Mouse (Mus musculus): ENCODE data around the gene Atoh8. TPM values are rescaled to one million over a fixed set of nuclear protein-coding genes. Genes with fewer than 3 reads are reported as not detected.

Atoh8 gene
- polyA plus RNA-seq, 1 experiment from 2014 or later, result 11.2 TPM

GRCm38 (mm10) chr6:72197515-72197914 is 37.9 kb downstream of the Atoh8 start:
- Histone ChIP-seq H3K4me1 (peaks cover 30% of the 10 kb centered on the region), H3K27me3 (ENCODE audit: low read depth, poor library complexity, severe bottlenecking) (peaks cover 12% of the 10 kb centered on the region; the same call in 1 of the 2 replicates), H3K9me3 (replicated peaks) (peaks cover 6% of the 10 kb centered on the region; the same call in 1 of the 2 replicates), H3K36me3 (no peaks in the 10 kb centered on the region), H3K4me3 (no peak overlapping the region), H3K27ac (replicated peaks) (no peak overlapping the region)
- DNase-seq (ENCODE audit: low spot score), result no peak

- Histone ChIP-seq H3K4me1 (peaks cover 24% of the 10 kb centered on the region), H3K27me3 (ENCODE audit: low read depth, poor library complexity, severe bottlenecking) (peaks cover 14% of the 10 kb centered on the region), H3K9me3 (replicated peaks) (peaks cover 6% of the 10 kb centered on the region; the same call in 1 of the 2 replicates), H3K4me3 (no peak overlapping the region), H3K36me3 (no peaks in the 10 kb centered on the region), H3K27ac (replicated peaks) (no peak overlapping the region)
- DNase-seq (ENCODE audit: low spot score), result no peak
- WGBS, result 89% methylated on average over 3 of the region's 3 CpGs
These were observed 38.7 kb downstream of the Atoh8 start for GRCm38 (mm10) chr6:72196660-72197059.

DNA sequence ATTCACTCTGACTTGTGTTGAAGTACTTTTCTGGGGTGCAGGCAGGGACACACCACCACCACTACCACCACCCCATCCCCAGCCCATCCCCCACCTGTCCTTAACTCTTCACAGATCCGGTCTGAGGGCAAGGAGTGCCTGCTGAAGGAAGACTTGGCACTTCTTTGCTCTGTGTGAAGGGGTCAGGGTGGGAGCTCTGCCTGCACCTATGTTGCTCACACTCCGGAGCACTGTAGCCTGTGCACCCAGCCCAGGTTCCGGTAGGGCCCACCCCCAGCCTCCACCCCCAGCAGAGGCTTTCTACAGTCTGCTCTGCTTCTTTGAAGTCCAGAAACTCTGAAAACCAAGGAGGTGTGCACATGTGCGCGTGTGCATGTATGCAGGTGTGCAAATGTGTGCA is 44.8 kb downstream of the Atoh8 start:
- H3K36me3 ChIP-seq, result no peaks in the 10 kb centered on the region
- peaks cover 56% of the 10 kb centered on the region for H3K27me3 ChIP-seq (ENCODE audit: low read depth, poor library complexity, severe bottlenecking)
- WGBS, result 59% methylated on average over 5 of the region's 5 CpGs
- peaks cover 3% of the 10 kb centered on the region; the same call in 1 of the 2 replicates for H3K9me3 ChIP-seq (replicated peaks)
- H3K27ac ChIP-seq (replicated peaks), result no peak overlapping the region
- H3K4me3 ChIP-seq, result no peak overlapping the region
- H3K4me1 ChIP-seq, result peaks cover 24% of the 10 kb centered on the region
- DNase-seq (ENCODE audit: low spot score), result no peak

DNA sequence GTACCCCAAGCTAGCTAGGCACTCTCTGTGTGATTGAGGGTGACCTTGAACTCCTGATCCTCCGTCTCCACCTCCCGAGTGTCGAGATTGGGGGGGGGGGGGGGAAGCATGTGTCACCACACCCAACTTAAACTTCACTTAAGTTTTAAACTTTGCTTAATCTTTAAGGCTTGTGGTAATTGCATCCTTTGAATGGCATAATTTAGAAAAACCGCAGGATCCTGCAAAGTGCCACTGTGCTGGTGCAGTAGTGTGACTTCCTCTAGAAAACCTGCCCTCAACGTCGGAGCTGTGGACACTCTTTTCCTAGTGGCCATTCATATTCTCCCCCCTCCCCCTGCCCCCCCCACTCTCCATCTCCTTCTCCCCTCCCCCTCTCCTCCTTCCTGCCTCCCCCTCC is 45.3 kb downstream of the Atoh8 start:
- Histone ChIP-seq H3K9me3 (replicated peaks) (no peaks in the 10 kb centered on the region), H3K27me3 (ENCODE audit: low read depth, poor library complexity, severe bottlenecking) (peaks cover 56% of the 10 kb centered on the region), H3K27ac (replicated peaks) (no peak overlapping the region), H3K4me1 (peaks cover 24% of the 10 kb centered on the region), H3K4me3 (no peak overlapping the region), H3K36me3 (no peaks in the 10 kb centered on the region)
- 50% methylated on average over 6 of the region's 6 CpGs for WGBS
- no peak for DNase-seq (ENCODE audit: low spot score)

DNA sequence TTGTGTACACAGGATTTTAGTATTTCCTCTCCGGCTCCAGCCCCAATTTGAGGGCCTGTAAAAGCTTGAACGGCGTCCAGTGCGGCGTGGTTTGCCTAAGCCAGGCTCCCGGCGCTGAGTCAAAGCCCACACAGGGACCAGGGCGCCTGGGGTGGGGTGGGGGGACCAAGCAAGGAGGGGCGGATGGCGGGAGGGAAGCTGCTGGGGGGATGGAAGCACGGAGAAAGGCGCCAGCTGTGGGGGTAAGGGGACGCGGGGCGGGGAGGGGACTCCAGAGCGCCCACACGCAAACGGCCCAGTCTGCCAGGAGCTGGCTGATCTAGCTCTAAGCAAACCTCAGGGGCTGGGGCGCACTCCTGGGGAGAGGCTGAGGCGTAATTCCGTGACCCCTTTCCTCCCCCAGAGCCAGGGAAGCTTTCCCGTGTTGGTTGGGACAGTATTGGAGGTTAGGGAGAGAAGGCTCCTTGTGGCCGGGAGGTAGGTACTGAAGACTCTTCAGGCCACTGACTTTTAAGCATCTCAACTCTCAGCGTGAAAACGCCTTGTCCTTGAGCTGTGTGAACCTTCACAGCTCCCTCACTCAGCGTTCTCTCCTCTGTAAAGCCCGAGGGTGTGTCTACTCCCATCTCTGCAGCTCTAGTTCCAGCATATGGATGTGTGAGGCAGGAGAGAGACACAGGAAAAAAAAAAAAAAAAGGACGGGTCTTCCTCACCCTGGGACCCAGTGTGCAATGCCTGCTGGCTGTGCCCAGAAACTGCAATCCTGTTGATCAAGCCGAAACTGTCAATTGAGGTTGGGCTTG is 46.1 kb downstream of the Atoh8 start:
- Histone ChIP-seq H3K36me3 (no peaks in the 10 kb centered on the region), H3K4me3 (peak overlapping the region; percentile 51), H3K9me3 (replicated peaks) (no peaks in the 10 kb centered on the region), H3K4me1 (peaks cover 24% of the 10 kb centered on the region), H3K27me3 (ENCODE audit: low read depth, poor library complexity, severe bottlenecking) (peaks cover 56% of the 10 kb centered on the region), H3K27ac (replicated peaks) (peak overlapping the region; percentile 83)
- WGBS, result 2% methylated on average over 29 of the region's 29 CpGs
- peak; percentile 55 for DNase-seq (ENCODE audit: low spot score)

- peaks cover 56% of the 10 kb centered on the region for H3K27me3 ChIP-seq (ENCODE audit: low read depth, poor library complexity, severe bottlenecking)
- H3K4me1 ChIP-seq, result peaks cover 24% of the 10 kb centered on the region
- 77% methylated on average over 6 of the region's 6 CpGs for WGBS
- H3K36me3 ChIP-seq, result no peaks in the 10 kb centered on the region
- no peak overlapping the region for H3K4me3 ChIP-seq
- no peak overlapping the region for H3K27ac ChIP-seq (replicated peaks)
- H3K9me3 ChIP-seq (replicated peaks), result no peaks in the 10 kb centered on the region
- DNase-seq (ENCODE audit: low spot score), result no peak
These were observed 48.6 kb downstream of the Atoh8 start for GRCm38 (mm10) chr6:72186809-72187208.

DNA sequence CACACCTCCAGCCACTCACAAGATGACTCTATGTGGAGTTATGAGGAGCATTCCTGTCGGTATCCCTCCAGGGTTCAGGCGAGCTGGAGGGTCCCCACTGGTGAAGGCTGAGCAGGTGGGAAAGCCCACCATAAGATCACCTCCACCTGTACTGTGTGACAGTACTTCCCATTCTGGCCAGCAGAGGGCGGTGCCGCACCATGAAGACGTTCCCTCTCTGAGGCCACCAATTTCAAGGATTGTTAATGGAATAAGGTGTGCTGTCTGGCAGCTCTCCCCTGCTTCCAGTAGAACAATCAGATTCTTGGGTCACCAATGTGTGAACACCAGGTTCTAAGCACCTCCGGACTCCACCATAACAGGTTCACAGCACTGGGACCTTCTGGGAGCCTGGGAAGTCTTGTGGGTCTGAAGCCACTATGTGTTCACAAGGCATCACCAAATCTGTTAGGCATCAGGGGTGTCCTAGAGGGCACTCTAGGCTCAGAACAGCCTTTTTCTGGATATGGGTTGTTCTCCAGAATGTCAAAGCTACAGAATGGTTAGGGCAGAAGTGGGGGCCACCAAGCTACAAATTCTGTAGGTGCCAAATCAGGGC is 49.4 kb downstream of the Atoh8 start:
- no peak overlapping the region for H3K4me3 ChIP-seq
- peak; percentile 79 for DNase-seq (ENCODE audit: low spot score)
- no peaks in the 10 kb centered on the region for H3K9me3 ChIP-seq (replicated peaks)
- 5% methylated on average over 6 of the region's 6 CpGs for WGBS
- peaks cover 24% of the 10 kb centered on the region for H3K4me1 ChIP-seq
- H3K27ac ChIP-seq (replicated peaks), result no peak overlapping the region
- H3K27me3 ChIP-seq (ENCODE audit: low read depth, poor library complexity, severe bottlenecking), result peaks cover 48% of the 10 kb centered on the region
- H3K36me3 ChIP-seq, result no peaks in the 10 kb centered on the region

GRCm38 (mm10) chr6:72184576-72184975 is 50.8 kb downstream of the Atoh8 start:
- no peak overlapping the region for H3K27ac ChIP-seq (replicated peaks)
- no peak overlapping the region for H3K4me3 ChIP-seq
- H3K9me3 ChIP-seq (replicated peaks), result no peaks in the 10 kb centered on the region
- peaks cover 33% of the 10 kb centered on the region for H3K27me3 ChIP-seq (ENCODE audit: low read depth, poor library complexity, severe bottlenecking)
- H3K36me3 ChIP-seq, result no peaks in the 10 kb centered on the region
- H3K4me1 ChIP-seq, result peaks cover 14% of the 10 kb centered on the region
- WGBS, result 91% methylated on average over 5 of the region's 5 CpGs
- no peak for DNase-seq (ENCODE audit: low spot score)

DNA sequence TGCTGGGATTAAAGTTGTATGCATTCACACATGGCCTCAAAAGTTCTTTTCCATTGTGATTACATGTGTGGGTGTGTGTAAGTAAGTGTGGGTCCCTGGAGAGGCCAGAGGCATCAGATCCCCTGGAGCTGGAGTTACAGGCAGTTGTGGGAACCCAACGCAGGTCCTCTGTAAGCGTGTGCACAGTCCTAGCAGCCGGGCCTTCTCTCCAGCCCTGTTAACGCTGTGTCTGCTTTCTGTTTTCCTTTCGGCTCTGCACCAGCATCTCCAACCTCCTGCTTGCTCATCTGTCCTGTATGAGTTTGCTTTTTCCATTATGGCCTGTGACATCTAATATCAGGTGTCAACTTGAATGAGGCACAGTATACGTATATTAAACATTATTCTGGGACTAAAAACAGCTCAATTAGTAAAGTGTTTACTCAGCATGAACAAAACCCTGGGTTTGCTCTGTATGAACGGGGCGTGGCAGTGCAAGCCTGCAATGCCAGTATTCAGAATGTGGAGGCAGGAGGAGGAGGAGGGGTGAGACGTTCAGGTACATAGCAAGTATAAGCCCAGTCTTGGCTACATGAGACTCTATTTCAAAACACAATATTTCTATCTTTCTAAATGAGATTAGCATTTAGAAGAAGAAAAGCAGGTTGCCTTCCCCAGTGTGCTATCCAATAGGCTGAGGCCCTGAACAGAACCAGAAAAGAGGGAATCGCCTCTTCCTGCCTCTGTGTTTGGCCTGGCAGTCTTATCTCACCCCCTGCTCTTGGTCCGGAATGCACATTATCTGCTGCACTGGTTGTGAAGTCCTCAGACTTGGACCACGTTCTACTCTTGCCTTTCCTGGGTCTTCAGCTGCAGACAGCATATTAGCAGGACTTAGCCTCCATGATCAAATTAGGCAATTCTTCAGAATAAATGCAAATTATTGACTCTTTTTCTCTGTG is 55.5 kb downstream of the Atoh8 start:
- Histone ChIP-seq H3K4me1 (peaks cover 10% of the 10 kb centered on the region), H3K27ac (replicated peaks) (no peak overlapping the region)
- WGBS, result 85% methylated on average over 12 of the region's 12 CpGs

DNA sequence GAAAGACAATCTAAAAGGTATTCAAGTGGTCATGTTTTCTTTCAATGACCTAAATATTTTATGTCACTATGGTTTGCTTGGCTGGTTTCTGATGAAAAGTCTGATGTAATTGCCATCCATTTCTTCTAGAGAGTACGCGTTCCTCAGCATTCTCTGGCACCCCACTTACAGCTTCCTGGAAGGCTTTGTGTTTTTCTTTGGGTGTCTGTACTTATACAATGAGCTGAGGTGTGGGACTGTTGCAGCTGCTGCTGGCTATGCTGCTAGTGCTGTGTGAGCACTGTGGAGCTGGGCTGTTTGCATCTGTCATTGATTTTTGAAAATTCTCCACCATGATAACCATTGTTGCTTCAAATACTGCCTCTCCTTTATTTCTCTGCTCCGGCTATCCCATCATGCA is 56.4 kb downstream of the Atoh8 start:
- H3K36me3 ChIP-seq, result no peaks in the 10 kb centered on the region
- no peak overlapping the region for H3K27ac ChIP-seq (replicated peaks)
- no peaks in the 10 kb centered on the region for H3K27me3 ChIP-seq (ENCODE audit: low read depth, poor library complexity, severe bottlenecking)
- H3K4me1 ChIP-seq, result peaks cover 10% of the 10 kb centered on the region
- no peak for DNase-seq (ENCODE audit: low spot score)
- no peak overlapping the region for H3K4me3 ChIP-seq
- H3K9me3 ChIP-seq (replicated peaks), result no peaks in the 10 kb centered on the region
- 92% methylated on average over 3 of the region's 3 CpGs for WGBS

More for the DNA sequence above, 55.5 kb downstream of the Atoh8 start:
- Histone ChIP-seq H3K9me3 (replicated peaks) (no peaks in the 10 kb centered on the region), H3K36me3 (no peaks in the 10 kb centered on the region), H3K27me3 (ENCODE audit: low read depth, poor library complexity, severe bottlenecking) (no peaks in the 10 kb centered on the region), H3K4me3 (no peak overlapping the region)
- DNase-seq (ENCODE audit: low spot score), result no peak

- peaks cover 10% of the 10 kb centered on the region for H3K4me1 ChIP-seq
- H3K27me3 ChIP-seq (ENCODE audit: low read depth, poor library complexity, severe bottlenecking), result no peaks in the 10 kb centered on the region
- H3K36me3 ChIP-seq, result no peaks in the 10 kb centered on the region
- no peak for DNase-seq (ENCODE audit: low spot score)
- no peaks in the 10 kb centered on the region for H3K9me3 ChIP-seq (replicated peaks)
- no peak overlapping the region for H3K27ac ChIP-seq (replicated peaks)
- H3K4me3 ChIP-seq, result no peak overlapping the region
- WGBS, result 80% methylated on average over 3 of the region's 3 CpGs
These were observed 58.0 kb downstream of the Atoh8 start for GRCm38 (mm10) chr6:72177417-72177816.

DNA sequence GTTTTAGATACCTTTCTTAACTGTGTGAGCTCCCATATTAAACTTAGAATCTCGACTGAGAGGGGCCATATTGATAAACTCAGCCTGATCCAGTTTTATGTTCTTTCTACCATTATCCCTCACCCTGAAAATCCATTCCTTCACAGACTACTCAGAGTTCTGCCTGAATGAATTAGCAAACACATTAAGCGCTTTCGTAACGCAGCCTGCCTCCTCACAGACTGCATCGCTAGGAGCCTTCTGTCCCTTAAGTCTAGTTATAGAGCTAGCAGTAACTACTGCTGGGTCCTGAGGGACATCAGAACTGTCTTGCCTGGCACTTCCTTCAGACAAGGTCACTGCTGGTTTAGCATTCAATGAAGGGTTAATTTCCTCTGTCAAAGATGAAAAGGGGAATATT is 59.4 kb downstream of the Atoh8 start:
- no peak overlapping the region for H3K4me3 ChIP-seq
- H3K27ac ChIP-seq (replicated peaks), result no peak overlapping the region
- H3K4me1 ChIP-seq, result peaks cover 10% of the 10 kb centered on the region
- no peaks in the 10 kb centered on the region for H3K36me3 ChIP-seq
- DNase-seq (ENCODE audit: low spot score), result no peak
- no peaks in the 10 kb centered on the region for H3K9me3 ChIP-seq (replicated peaks)
- H3K27me3 ChIP-seq (ENCODE audit: low read depth, poor library complexity, severe bottlenecking), result no peaks in the 10 kb centered on the region
- WGBS, result 84% methylated on average over 5 of the region's 5 CpGs
